Mouse (Mus musculus) thymus, postnatal 25 days (tissue): ENCODE data around the gene Nprl2.

Experiments used
- DNase-seq: peaks from one replicate; pipeline ENCODE4 v3.0.0; 2022

Gene Nprl2

DNA sequence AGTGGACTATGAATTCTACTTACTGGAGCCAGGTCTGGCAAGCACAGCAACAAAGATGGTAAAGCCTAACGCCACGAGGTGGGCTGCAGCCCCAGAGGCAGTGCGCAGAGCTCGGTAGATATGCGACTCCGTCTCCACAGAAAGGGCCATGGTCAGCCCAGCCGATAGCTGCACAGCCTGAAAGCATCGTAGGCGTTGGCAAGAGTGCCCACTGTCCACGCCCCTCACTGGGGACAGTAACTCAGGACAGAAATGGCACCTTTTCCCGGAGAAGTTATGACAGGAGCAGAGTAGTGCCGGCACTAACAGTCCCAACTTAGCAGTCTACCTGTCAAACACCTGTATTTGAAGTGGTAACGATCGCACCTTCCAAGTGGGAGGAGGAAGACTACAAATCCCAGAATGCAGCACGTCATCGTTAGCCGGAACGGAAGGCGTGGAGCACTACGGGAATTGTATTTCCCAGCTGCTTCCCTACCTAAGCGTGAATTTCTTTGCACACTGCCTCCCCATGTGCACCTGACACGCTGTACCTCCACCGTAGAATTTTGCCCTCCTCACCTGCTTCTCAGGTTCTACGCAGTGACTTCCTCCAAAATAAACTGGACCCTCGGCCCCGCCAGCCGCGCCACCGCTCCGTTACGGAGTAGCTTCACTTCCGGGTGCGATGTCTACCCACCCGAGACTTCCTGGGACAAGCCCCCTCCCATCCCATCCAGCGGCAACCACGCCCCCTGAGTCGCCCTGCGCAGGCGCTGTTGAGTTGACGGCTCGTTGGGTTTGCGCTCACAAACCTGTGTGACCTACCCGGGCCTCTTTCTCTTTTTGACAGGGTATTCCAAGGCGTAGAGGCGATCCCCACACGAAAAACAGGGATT lies at the start of gene Nprl2, which contains the start of gene Cyb561d2:
Nprl2 (plus strand) TSS at position 753 of the 878 bp plus-strand sequence.
Cyb561d2 (minus strand) TSS at position 720 of the 878 bp plus-strand sequence.
- DNase-seq = peak; percentile 97

DNA sequence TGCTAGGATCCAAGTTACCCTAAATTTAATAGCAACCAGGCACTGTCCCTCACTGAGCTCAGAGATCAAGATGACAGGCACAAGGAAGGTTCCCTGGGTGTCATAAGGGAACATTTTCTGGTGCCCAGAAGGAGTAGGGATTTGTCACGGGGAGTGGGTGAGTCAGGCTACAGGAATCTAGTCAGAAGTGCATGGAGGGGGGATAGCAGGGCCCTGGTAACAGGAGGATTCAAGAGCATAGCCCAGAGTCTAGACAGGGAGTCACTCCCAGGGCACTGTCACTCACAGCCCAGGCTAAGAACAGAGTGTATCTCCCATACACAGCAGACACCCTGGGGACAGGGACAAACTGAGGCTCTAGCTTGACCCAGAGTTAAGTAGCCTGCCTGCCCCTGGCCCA lies 48.5 kb upstream of the Nprl2 start:
- no peak for DNase-seq

DNA sequence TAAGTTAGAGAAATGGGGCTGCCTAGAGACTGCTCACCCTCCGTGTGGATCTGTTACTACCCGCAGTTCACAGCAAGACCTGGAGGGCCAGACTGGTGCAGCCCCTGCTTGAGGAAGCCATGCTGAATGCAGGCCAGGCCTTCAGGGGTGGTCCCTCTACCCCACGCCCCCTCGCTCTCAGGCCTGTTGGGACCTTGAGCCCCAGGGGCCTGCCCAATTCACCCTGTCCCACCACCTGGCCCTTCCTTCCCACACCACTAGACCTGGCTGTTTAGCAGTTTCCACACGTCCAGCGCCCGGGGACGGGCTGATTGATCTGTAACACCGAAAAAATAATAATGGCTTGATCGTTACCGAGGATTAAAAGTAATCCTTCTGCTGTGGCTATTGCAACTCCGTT lies 47.8 kb upstream of the Nprl2 start:
- no peak for DNase-seq

DNA sequence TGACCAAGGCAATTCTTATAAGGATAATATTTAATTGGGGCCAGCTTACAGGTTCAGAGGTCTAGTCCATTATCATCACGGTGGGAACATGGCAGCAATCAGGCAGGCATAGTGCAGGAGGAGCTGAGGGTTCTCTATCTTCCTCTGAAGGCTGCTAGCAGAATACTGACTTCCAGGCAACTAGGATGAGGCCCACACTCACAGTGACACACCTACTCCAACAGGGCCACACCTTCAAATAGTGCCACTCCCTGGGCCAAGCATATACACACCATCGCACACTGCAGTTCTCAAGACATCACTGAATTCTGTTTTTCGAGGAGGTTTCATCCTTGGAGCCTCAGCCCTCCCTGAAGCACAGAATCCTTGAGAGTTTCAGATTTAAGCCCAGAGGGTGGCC lies 45.7 kb upstream of the Nprl2 start:
- no peak for DNase-seq

DNA sequence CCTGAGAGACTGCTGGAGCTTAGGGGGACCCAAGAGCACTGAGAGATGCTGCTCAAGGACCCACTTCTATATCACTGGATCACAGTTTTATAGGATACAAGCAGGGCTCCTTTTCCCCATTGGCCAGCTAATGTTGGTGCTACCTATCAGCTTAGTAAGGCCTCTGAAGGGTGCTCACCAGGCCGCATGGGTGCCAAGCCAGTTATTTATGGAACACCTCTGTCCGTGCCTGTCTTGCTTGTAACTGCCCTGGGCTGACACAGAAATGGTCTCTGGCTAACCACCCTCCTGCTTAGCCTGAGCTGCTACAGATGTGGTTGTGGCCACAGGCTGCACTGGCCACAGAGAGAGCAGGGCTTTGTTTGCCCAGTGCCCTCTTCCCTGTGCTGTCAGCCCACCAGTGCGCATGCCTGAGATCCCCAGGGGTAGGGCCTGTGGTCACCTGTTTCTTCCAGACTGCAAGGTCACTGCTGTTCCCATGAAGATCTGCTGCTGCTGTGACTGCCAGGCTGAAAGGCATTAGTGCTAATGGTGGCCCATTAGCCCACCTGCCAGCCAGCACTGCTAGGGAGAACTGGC lies 41.2 kb upstream of the Nprl2 start:
- DNase-seq = no peak

DNA sequence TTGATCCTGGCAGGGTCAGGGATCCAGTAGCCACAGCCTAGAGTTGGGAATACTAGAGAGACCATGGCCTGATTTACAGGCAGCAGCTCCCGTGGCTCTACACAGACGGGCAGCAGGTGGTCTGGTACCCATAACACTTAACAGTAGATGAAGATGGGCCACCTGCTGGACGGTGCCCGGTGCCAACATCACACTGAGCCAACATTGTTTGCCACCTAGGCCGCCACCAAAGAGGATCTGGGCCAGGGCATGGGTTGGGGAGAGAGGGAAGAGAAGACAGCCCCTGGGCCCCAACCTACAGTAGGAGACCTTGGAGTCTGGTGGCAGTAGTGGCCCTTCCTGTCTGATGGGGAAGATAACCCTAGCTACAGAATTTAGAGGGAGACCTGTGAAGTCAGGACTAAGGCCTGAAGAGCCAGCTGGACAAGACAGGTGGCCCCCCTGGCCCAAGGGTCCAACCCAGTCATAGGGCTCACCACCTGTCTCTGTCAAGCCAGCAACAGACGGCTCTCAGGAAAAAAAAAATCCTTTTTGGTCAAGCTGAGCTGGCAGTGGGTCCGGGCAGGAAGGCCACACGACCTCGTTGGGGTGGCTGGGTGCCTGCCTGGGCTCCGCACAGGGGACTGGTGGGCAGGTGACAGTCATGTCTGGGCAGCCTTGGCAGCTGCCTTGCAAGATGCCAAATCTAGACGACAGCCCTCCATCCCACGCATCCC lies 39.7 kb upstream of the Nprl2 start:
- DNase-seq = no peak

DNA sequence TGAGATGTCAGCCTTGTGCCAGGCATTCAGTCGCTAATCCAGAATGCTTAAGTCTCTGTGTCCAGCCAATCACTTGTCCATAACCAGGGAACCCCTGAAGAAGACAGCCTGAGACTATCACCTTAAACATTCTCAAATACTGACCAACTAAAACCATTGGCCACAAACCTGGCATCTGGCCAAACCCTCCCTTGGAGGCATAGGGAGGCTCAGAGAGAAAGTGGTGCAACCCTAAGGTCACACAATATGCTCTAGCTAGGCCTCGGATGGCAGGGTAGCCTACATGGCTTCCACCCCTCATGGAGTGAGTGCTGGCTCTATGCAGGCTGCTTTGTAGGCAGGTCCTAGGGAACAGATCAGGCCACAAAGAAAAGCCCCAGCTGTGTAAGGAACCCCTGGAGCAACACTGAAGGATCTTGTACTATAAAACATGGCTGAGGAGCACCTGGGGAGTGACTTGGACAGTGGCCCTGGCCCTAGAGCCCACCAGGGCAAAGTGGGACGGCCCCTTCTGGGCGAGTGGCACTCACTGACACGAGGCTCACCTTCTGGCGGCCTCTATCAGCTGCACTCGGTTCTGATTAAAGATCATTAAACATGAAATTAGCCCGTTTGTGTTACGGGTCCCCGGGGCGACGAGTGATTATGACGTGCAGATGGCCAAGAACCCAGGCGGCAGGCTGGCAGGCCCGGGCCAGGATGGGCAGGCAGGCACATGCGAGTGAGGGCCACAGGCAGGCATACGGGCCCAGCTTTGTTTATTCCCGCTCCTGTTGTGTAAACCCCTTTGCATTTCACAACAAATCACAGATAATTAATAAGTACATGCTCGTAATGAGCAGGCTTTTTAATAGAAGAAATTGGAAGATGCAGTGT lies 37.1 kb upstream of the Nprl2 start:
- DNase-seq = no peak

DNA sequence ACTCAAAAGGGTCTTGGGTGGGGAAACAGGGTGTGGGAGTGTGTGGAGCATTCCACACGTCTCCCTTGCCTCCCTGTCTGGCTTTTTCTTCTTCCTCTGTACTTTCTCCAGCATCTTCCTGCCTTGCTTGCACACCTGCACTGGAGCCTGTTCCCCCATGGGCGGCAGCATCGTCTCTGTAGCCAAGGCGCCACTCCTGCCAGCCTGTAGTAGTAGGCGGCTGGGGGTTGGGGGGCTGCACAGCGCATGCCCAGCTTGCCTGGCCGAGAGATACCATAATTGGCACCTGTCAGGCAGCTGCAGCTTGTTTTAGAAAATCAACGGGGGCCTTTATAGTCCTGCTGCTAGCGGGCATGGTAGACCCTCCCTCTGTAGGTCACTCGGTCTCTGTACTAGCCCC lies 33.8 kb upstream of the Nprl2 start:
- DNase-seq = no peak

DNA sequence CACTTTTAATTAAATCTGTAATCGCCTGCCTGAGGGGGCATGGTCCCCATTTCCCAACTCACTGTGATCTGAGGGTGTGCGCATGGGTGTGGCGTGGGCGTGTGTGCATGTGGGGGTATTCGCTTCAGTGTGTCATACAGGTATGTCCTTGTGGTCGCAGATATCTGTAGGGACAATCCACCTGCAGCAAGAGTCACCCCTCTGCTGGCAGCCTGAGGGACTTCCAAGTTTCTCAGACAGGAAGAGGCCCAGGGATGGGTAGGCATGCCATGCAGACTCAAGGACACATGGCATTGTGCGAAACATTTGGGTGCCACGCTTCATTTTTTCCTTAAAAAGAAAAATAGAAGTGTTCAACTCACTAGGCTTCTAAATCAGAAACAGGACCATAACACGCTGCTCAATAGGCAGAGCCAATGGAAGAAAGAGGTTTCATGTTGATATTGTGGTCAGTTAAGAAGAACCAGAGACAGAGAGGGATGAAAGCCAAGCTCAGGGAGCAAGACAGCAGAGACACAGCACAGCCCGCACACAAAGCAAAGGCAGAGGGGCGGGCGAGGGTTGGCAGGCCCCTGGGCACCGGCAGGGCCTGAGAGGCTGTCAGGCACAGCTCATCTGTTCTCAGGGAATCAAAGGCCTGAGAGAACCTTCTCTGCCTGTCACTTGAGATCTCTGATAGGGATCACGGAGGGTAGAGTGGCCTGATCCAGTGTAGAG lies 31.5 kb upstream of the Nprl2 start:
- DNase-seq = no peak

DNA sequence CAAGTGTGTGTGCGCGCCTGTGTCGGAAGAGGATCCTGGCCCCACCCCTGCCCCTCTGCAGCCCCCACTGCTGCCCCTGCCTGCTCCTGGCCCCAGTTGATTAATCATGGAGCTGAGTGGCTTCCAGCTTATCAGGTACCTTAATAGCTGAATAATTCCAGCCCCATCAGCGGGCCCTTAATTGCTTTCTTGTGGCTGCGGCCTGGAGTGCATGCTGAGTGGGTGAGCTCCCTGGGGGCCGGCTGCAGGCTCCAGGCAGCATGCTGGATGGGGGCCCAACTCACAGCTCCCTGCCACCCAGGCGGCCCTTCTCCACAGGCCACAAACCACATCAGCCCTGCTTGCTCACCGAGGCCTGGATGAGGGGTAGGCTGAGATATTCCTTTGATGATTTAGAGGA lies 30.6 kb upstream of the Nprl2 start:
- no peak for DNase-seq

DNA sequence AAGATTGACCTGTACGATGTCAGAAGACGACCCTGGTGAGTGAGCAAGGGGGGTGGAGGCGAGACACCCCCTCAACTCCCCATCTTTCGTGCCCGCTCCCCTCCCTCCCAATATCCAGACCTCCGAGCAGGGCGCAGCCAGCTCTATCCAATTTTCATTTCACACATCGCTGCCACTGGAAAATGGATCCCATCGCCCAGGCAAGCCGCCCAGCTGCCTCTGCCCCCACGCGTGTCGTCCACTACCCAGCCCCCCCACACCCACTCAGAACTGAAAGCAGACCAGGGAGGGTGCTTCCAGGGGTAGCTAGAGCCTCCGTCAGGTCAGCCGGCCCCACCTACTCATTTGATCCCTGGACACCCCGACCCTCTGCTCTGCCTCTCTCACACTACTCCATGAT lies 29.7 kb upstream of the Nprl2 start:
- no peak for DNase-seq

DNA sequence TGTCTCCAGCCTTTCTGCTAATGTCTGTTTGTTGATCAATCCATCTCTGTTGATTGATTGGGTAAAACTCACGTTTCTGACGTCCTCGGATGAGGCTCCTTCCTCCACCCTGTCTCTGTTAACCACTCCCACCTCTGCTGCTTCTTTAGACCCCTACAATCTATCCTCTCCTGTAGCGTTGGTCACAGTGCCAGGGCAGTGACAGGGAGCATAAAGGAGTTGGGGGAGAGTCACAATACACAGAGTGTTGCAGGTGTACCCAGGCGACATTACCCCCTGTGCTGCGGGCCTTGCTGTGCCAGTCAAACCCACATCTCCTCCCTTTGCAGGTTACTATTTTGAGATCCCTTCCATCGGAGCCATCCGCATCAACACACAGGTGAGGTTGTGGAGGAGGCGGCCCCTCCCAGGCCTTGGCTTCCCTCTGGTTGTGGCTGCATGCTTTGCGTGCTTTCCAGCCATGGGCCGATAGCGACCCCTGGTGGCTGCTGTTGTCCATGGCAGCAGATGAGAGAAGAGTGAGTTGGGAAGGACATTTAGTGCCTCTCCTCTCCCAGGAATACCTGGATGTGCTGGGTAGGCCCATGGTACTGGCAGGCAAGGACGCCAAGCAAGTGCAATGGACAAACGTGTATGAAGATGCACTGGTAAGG lies 27.6 kb upstream of the Nprl2 start:
- DNase-seq = peak; percentile 81

DNA sequence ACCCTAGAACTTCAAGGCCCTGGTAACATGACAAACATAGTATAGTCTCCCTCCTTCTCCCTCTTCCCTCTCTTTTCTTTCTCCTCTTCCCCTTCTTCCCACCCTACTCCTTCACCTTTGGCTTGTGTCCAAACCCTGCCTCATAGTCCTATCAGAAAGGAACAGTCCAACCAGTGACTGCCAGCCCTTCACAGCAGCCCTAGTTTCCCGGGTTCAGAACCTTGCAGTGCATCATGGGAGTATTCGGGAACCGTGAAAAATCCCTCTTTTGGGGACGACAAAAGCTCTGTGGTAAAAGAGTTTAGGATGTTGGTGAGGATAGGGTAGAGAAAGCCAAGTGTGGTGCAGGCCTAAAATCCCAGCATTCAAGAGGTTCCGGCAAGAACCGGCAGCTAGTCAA lies 21.7 kb upstream of the Nprl2 start:
- no peak for DNase-seq

DNA sequence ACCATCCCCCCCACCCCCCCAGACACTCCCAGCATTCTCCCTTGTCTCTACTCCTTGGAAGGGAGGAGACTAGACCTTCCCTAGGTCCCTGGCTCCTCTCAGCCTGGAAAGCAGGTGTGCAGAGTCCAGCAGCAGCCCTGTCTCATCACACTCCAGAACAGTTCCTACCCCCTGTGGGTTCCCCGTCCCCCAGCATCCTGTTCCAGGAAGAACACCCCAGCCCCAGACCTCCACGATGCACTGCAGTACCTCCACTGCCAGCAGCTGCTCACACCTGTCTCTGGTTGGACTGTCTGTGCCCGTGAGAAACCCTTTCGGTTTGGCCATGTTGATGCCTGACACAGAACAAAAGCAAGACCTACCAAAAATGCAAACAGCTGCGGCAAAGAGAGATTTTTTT lies 20.8 kb upstream of the Nprl2 start:
- peak; percentile 66 for DNase-seq

DNA sequence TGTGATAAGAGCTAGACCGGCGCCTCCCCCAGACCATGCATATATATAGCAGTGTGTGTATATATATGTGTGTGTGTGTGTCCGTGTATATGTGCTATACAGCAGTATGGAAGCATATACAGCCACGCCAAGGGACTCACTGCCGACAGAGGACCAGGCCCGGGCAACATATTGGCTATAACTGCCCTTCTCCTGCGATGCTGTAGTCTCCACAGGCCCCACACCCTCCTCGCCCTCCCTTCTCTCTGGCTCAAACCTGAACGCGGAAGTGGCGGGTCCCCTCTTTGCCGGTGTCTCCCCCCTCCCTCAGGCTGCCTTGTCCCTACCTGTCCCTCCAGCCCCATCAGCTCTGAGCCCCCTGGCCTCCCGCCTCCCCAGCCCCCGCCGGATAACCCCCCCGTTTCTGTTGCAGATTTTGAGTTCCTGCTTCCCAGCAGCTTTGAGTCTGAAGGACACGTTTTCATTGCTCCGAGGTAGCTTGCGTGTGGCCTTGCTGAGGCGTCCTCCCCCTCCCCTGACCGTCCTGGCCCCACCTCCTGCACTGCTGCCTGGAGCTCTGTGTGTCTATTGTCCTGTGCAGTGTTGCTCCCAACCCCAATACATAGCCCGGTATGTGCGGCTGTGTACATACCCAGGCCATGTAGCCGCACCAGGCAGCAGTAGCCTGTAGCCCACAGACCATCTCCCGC lies 20.2 kb upstream of the Nprl2 start:
- peak; percentile 65 for DNase-seq

DNA sequence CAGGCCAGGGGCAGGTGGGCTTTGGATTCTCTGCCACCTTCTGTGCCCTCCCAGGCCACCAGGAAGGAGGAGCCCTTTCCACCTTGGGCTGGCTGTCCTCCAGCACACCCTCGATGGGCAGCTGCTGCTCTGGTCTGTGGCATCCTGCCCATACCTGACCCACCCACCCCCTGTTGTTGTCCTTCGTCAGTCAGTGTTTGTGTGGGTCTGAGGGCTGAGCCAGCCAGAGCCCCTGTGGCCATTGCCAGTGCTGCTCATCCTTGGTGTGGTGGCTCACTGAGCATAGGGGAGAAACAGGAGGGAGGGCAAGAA lies 19.7 kb upstream of the Nprl2 start:
- no peak for DNase-seq

DNA sequence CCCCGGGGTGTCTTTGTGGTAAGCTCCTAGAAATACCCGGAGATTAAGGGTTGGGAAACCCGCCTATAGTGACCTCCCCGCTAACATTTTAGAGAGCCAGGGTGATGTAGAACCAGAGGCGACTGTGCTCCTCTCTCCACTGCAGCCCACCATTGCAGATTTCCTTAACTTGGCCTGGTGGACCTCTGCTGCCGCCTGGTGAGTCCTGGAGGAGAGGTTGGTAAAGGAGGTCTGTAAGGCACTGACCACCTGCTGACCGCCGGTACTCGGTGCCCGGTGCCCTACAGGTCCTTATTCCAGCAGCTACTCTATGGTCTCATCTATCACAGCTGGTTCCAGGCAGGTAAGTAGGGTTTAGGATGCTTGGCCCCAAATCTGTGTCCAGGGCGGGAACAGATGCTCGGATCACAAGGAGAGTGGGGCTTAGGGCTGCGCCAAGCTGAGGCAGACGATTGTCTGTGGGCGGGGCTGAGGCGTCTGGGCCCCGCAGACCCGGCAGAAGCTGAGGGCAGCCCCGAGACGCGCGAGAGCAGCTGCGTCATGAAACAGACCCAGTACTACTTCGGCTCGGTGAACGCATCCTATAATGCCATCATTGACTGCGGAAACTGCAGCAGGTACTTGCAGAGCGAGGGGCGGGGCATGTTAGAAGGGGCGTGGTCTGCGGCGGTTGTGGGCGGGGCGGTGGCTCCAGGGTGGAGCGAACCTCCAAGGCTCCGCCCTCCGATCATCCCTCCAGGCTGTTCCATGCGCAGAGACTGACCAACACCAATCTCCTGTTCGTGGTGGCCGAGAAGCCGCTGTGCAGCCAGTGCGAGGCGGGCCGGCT lies 15.6 kb upstream of the Nprl2 start:
- peak; percentile 86 for DNase-seq

DNA sequence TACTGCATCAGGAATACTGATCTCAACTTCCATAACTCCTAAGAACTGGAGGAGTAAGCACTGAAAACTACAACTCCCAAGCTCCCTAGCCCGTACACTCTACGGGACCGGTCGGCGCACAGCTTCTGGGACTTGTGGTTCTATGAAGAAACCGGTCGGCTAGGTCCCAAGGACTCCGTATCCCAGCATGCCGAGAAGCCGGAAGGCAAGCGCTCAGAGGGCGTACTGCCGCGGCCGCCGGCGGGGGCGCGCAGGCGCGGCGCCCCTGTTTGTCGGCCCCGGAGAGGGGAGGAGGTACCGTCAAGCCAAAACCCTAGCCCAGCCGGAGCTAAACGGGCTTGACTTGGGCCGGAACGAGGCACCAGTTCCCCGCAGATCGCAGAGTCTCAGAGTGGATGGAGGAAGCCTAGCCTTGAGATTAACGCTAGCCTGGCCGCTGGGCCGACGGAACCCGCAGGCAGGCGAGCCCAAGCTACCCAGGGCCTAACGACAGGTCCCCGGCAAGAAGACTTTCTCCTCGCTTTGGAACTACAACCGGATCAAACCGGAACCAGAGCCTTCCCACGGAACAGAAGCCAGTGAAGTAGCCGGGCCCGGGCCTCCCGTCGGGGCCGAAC lies 8.1 kb upstream of the Nprl2 start, which contains the start of gene Tmem115:
Tmem115 (plus strand) TSS at position 155 of the 617 bp plus-strand sequence.
- peak; percentile 90 for DNase-seq

DNA sequence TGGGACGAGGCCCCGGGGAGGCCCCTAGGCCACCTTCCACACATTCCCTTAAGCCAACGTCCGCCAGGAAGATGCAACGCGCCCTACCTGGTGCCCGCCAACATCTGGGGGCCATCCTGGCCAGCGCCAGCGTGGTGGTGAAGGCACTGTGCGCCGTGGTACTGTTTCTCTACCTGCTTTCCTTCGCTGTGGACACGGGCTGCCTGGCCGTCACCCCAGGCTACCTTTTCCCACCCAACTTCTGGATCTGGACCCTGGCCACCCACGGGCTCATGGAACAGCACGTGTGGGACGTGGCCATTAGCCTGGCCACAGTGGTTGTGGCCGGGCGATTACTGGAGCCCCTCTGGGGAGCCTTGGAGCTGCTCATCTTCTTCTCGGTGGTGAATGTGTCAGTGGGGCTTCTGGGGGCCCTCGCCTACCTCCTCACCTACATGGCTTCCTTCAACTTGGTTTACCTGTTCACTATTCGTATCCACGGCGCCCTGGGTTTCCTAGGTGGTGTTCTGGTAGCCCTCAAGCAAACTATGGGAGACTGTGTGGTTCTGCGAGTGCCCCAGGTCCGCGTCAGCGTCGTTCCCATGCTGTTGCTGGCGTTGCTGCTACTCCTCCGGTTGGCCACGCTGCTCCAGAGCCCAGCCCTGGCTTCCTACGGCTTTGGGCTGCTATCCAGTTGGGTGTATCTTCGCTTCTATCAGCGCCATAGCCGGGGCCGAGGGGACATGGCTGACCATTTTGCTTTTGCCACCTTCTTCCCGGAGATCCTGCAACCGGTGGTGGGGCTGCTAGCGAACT lies 7.4 kb upstream of the Nprl2 start:
- DNase-seq = no peak
